Mouse (Mus musculus) lung, postnatal 25 days (tissue): ENCODE data around the gene Lyst.

Source experiments
- DNase-seq: peaks from one replicate; pipeline ENCODE4 v3.0.0; 2022; ENCODE audit warnings: low spot score

Gene Lyst

DNA sequence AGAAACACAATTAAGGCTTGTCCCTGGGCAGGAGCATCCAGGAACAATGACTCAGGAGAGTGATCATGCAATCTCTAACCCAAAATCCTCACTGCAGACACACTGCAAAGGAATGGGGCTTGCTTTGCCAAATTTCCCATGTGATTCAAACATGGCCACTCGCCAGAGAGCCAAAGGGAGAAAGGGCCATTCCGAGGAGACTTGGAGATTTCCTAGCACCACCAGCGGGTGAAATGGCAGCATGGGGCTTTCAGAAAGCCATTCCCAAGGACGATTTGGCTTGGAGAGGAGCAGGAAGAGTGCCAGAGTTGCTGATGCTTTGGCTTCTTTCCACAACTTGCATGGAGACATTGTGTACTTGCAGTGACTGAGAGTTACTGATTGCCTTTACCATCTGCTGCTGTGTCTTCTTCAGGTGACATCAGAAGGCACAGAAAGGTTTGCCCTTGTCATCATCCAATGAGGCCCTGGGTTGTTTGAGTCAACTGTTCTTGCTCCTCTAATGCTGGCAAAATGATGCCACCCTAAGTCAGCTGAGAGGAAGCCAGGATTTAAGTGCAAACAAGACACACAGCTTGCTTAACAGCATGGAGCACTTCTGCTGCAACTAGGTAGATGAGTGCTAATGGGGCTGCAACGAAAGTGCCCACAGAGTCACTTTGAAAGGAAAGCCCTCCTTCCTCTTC lies 16.5 kb upstream of the Lyst start:
- DNase-seq, result peak; percentile 78

DNA sequence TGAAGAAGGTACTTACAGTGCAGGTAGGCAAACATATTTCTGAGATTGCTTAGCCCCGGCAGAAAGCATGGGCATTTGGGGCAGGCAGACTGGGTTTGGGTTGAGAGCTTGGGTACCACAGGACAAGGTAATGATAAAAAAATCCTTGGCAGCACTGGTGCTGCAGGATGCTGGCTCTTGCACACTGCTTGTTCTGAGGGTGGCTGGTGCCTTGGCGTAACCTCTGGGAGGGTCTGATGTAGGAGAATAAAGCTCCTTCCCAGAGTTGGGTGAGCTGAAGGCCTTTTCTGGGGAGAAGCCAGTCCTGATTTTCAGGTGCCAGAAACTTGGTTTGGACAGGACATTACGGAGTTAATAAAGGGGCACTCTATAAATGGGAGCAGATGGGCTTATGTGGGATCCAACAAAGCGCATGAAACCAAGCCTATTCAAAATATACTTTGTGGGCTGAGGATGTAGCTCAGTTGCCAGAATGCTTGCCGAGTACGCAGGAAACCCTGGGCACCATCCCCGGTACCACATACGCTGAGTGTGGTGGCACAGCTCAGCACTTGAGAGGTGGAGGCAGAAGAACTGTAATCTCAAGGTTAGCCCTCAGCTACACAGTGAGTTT lies 15.8 kb upstream of the Lyst start:
- no peak for DNase-seq

DNA sequence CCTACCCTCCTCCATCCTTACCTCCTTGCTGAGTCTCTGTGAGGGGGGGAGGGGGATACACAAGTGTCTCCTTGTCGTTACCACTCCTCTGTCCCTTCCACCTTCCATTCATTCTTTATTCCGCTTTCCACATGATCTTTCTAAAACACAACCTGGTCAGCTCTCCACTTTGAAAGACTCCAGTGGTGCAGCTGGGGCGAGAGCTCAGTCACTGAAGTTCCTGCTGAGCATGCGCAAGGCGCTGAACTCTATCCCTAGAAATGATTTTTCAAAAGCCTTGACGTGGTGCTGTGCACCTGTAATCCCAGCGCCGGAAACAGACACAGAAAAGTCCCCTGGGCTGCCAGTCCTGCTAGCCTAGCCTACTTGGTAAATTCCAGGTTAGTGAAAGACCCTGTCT lies 15.1 kb upstream of the Lyst start:
- DNase-seq, result no peak

DNA sequence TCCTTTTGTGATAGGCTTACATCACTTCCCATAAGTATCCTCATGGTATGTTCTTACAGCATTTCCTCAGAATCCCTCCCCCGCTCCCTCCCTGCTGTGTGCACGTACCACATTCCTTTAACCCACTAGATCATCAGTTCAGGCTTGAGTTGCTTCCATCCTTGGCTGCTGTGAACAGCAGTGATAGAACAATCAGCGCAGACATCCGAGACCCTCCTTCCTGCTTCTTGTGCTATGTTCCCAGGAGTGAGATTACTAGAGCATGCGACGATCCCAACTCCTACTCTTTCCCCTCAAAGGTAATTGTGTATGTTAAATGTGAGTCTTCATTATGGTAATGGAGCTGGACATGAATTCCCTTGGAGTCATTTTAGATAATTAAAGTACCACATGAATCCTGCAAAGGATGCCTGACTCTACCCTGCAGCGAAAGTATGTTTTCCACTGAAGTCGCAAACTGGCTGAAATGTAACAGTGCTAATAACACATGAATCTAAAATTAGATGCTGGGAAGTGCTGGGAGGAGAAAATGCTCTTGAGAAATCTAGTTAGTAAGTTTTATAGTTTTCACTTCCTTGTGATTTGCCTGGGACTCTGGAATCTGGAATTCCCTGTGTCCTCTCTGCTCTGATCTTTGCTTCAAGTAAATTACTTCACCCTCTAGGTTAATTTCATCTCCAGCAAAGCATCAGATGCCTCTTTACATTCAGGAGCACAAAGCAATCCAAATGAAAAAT lies 13.6 kb upstream of the Lyst start:
- no peak for DNase-seq

DNA sequence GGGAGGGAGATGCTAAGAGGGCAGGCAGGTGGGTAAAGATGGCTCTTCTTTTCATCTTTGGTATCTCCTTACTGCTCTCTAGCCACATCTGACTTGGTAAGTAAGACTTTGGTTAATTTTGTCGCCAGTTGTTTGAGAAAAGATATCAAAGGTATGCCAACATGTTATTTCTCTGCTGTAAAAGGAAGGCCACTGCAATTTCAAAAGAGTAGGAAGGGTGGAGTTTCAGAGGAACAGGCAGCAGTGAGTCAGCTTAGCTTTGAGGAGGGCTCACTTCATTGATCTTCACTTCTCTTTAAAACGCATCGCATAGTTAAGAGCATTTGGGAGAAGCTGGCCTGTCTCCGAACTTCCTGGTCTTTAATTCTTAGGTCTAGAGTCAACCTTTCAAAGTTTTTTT lies 8.2 kb upstream of the Lyst start:
- no peak for DNase-seq

DNA sequence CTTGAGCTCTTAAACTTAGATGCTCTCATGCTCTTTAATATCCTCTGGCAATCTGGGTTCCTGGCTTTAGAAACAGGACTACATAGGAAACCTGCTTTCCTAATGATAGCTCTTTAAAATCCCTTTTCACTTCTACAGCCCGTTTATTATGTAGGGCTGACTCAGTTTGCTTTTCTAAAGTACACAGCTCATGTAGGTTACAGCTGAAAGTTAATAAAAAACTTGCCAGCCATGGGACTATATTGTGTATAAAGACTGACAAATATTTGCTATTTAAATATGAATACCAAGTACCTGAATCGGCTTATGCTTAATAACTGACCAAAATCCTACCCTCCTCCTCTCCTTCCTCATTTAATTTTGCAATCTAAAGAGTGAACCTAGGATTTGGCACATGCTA lies 6.7 kb upstream of the Lyst start:
- DNase-seq, result no peak

DNA sequence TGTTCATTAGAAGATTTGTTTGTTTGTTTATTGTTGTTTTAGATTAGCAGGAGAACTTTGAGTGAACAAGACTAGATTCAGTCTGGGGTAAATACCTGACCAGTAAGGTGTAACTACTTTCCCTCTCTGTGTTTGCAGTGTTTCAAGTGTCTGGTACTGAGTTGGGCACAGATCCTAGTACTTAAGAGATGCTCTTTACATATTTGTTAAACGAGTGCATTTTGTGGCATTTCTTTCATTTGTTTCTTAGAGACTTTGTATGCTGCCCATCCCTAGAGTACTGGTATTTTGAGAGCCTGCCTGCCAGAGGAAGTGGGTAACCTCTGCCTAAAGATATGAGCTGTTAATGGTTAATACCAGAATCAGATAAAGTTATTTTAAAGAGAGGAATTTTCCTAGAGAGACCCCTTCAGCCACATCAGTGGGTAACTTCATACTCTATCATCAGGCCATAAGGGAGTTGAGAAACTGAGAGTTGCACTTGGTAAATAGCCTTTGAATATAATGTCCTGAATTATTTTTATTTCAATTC lies 2.5 kb upstream of the Lyst start:
- peak; percentile 51 for DNase-seq

DNA sequence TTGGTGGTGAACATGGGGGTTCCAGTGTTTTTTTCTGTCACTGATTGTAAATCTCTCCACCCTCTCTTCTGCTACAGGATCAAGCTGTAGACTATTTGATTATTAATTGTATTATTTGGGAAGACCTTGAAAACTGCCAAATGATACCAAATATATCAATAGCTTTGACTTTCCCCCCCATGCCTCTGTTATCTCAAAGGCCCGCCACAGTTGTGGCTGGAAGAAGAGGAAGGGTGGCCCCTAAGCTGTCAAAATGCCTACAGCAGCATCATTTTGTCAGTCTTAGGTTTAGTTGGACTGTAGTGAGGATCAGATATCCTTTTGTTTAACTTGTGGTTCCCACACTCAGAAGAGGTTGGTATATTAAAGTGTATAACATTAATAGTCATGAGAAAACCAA lies 1.7 kb upstream of the Lyst start:
- DNase-seq, result no peak

DNA sequence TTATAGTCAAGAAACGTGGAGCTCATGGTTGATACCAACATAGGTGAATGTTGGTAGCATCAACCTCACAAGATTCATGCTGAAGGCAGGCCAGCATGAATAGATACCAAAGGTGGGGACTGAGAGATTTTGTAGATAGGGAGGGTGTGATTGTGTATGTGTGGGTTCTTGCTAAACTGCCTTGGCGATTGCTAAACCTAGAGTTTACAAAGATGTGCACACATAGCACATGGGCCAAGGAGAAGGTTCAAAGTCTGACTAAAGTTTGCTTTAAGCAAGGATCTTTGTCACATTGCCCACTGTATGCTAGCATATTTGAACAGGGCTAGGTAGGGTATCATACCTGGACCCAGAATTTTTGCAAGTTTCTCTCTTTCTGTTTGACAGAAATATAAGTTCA lies 1.2 kb upstream of the Lyst start:
- no peak for DNase-seq

DNA sequence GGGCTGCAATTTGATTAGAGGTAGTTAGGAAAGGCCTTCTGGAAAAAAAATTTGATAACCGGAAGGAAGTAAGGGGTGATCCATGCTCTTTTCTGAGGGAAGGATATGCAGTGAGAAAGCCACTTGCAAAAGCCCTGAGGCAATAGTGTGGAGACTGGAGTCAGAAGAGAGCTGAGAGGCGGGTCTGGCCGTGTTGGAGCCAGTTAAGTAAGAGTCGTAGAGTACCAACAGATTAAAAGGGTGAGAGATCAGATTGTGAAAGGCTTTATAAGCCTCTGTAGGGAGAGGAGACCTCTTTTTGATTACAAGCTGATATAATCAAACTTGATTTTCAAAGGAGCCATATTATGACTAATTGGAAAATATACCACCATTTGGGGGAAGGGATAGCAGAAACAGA lies 1.7 kb downstream of the Lyst start:
- DNase-seq, result peak; percentile 49

DNA sequence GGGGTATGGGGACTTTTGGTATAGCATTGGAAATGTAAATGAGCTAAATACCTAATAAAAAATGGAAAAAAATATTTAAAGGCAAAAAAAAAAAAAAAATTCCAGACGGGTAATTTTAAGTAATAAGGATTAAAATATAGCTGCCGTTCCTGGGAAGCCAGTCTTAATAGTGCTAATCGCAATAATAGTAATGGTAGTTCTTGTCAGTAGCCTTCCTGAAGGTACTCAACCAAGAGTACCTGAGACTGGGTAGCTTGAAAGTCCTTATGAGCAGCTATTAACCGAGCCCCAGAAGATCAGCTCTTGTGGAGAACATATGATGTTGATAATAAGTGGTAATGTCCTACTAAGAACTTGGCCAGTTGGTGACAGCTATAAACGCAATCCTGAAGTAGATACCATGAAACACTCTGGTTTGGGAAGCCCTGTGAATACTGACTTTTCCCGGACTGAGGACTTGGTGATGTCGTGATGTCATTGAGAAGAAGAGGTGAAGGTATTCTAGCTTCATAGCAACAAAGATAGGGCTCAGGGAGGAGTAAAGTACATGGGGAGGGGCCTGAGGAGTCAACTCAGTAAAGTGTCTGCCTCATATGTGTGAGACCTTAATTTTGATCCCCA lies 6.3 kb downstream of the Lyst start:
- no peak for DNase-seq

DNA sequence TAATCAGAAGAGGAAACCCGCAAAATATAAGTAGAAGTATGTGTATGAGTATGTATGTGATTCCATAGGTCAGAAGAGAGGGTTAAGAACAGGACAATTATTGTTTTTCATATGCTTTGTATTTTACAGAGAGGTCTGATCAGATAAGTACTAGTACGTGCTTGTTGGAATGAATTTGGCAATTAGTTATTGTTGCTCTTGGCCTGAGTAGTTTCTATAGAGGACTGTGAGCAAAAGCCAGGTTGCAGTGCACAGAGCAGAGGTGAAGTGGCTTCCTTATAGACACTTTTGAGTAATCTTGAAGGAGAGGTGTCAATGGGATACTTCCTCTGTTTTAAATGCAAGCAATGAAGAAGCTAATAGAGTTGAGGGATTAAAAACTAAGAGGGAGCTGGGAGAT lies 7.7 kb downstream of the Lyst start:
- no peak for DNase-seq

DNA sequence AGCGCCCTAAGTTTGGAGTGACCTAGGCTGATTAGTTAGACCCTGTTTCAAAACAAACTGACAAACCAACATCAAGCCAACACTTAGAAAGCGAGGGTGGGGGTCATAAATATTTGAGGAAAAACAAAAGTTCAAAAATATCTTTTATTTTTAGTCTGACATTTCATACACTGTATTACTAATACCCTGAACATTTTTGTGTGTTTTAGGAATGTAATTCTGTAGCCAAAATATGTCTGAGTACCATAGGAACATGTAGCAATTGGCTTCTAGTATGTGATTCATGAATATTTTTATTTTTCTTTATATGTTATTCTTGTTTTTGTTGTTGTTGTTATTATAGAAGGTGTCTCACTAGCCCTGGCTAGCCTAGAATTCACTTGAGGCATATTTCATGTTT lies 11.2 kb downstream of the Lyst start:
- DNase-seq, result no peak

DNA sequence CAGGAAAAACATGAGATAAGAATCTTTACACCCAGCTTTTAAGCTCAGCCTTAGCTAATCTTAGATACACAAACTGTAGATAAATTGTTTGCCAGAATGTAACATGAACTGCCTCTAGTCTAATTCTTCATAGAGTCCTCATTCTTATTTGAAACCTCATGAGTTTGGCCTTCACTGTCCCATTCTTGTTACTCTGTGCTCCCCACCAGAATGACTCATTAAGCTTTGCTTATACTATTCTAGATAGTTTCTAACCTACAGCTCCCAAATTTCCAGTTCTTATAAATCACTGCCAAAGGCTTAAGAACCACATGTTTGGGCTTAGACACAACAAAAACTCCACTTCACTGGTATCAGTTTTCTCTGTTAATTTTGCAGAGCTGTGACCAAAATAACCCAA lies 16.0 kb downstream of the Lyst start:
- no peak for DNase-seq

DNA sequence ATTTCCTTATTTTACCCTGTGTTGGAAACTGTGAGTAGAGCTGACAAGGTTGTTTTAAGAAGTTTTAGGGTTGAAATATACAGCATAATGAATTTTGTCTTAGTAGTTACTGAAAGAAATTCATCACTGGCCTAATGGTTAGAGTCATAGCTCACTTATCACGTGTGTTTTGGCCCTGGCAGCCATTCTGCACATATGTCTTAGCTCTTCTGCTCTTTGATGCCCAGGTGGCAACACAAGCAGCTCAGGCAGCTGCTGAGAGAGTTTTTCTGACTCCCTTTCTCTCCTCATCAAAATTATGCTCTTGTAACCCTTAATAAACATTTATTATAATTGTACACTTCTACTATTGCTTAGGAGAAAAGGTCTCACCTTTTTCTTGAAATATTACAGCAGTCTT lies 18.1 kb downstream of the Lyst start:
- no peak for DNase-seq

DNA sequence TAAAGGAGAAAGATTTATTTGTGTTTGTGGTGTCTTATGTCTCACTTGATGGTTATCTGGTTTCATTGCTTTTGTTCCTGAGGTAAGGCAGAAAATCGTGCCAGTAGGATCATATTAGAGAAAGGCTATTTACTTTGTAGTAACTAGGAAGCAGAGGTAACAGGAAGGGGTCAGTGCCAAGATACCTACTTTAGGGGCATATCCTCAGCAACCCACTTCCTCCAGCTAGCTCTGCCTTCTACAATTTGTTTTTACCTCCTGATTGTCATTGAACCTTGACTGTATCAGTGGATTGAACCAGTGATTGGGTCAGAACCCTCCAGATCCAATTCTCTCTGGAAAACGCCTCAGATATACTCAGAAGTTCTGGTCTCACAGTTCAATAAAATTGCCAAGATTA lies 19.5 kb downstream of the Lyst start:
- no peak for DNase-seq

DNA sequence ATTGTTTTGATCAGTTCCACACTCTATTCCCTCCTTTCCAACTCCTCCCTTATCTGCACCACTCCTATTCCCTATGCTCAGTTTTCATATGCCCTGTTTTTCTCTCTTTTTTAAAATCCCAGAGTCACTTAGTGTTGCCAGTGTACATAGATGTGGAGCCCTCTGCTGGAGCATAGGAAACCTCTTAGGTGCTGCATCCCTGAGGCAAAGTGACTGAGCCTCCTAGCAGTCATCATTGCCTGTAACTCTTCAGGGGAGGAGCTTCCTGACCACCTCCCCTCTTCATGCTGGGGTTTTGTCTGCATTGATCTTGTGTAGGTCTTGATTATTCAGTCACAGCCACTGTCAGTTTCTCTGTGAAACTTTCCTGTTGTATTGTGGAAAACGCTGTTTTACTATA lies 22.7 kb downstream of the Lyst start:
- DNase-seq, result peak; percentile 40

DNA sequence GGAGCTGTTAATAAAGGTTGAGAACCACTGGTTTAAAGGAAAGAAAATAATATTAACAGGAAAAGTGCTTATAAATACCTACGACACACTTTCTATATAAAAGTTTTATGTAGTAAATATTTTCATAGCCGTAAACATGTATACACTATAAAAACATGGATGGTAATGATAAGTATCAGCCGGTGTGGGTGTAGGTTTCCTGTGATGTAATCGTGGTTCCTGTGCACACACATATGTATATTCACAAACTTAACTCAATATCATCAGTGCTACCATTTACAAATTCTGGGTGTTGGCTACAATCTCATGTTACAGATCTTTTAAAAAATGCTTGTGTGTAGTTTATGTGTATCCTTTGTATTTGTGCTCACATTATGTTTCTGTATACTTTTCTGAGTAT lies 24.0 kb downstream of the Lyst start:
- no peak for DNase-seq

DNA sequence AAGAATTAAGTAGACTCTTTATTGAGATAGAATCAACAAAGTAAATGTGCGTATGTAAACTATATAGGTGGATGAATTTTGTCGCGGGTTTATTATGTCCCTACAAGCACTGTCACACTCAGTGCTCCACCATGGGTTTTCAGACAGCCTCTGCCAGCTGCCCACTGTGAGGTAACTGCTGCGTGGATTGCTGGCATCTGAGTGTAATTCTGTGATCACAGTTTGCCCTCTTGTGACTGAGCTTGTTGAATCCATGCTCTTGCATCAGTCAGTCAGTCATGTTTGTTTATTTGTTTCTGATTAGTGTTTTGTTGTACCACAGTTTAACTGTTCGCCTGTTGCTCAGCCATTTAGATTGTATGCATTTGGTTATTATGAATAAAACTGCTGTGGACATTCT lies 31.3 kb downstream of the Lyst start:
- no peak for DNase-seq

DNA sequence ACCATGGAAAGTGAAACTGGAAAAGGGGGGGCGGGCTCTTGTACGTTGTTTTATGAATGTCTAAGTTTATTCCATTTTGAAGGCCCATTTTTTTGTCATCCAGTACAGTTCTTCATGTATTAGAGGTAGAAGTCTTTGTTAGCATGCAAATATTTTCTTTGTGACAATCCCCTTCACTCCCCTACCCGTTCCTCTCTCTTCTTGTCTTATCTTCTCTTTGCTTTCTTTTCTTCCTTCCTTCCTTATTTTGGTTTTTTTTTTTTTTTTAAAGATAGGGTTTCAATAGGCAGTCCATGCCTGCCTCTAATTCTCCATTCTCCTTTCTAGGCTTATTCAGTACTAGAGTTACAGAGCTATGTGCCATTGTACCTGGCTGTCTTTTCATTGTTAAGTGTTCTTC lies 32.4 kb downstream of the Lyst start:
- DNase-seq, result no peak

DNA sequence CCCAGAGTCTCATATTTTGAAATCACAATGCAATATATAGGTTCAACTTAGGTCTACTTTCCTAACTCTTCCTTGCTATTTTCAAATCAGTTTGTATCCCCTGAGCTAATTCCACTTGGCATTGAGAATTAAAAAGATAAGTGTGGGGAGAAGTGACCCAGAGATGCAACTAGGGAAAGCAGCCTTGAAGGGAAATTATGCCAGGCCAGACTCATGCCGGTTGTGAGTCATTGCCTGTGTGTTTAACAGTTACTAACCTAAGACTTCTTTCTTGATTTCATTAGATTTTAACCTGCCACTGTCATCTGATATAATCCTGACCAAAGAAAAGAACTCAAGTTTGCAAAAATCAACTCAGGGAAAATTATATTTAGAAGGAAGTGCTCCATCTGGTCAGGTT lies 43.5 kb downstream of the Lyst start:
- DNase-seq, result no peak

DNA sequence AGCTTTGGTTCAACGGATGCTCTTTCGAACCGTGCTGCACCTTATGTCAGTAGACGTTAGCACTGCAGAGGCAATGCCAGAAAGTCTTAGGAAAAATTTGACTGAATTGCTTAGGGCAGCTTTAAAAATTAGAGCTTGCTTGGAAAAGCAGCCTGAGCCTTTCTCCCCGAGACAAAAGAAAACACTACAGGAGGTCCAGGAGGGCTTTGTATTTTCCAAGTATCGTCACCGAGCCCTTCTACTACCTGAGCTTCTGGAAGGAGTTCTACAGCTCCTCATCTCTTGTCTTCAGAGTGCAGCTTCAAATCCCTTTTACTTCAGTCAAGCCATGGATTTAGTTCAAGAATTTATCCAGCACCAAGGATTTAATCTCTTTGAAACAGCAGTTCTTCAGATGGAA lies 44.5 kb downstream of the Lyst start:
- DNase-seq, result no peak

DNA sequence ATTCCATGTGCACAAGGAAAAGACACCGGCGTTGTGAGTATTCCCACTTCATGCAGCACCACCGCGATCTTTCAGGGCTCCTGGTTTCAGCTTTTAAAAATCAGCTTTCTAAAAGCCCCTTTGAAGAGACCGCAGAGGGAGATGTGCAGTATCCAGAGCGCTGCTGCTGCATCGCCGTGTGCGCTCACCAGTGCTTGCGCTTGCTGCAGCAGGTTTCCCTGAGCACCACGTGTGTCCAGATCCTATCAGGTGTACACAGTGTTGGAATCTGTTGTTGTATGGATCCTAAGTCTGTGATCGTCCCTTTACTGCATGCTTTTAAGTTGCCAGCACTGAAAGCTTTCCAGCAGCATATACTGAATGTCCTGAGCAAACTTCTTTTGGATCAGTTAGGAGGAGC lies 45.0 kb downstream of the Lyst start:
- no peak for DNase-seq
